Mouse (Mus musculus) E14TG2a.4 (cell line): ENCODE measurements around the gene Gipc1.

Experiments
- CTCF ChIP-seq: conservative IDR thresholded peaks from 2 replicates; pipeline ENCODE4 v1.5.1; 2014; ENCODE audit warnings: low read length
- NANOG ChIP-seq: IDR thresholded peaks from 2 replicates; pipeline ENCODE4 v1.6.1; 2014; ENCODE audit warnings: borderline replicate concordance, low read length, mixed read lengths
- POU5F1 ChIP-seq: IDR thresholded peaks from 2 replicates; pipeline ENCODE4 v1.6.1; 2014; ENCODE audit warnings: low read length, borderline replicate concordance

GRCm38 (mm10) chr8:83623549-83623948 is 28.9 kb upstream of the Gipc1 start:
- TF ChIP-seq CTCF: no peak
- TF ChIP-seq POU5F1: no peak
- no peak for TF ChIP-seq NANOG
